Mouse (Mus musculus): ENCODE data around the gene Ptafr.

GRCm38 (mm10) chr4:132590642-132591041 is 26.8 kb downstream of the Ptafr start:
- TF ChIP-seq CTCF (IDR thresholded peaks at IDR 0.05; ENCODE audit: control insufficient read depth, insufficient read depth, insufficient read length) (no peak), USF1 (IDR thresholded peaks at IDR 0.05; ENCODE audit: low read depth) (no peak), MYOD1 (IDR thresholded peaks at IDR 0.05; ENCODE audit: control insufficient read depth, insufficient read length, low read depth) (no peak), MYOG (IDR thresholded peaks at IDR 0.05; ENCODE audit: control insufficient read depth, extremely low read depth, insufficient read length) (no peak), MAX (IDR thresholded peaks at IDR 0.05) (no peak)
